Mouse (Mus musculus) brown adipose tissue, adult 24 weeks (tissue): Measurements from ENCODE around the gene Aldh3a2. TPM values are rescaled to one million over a fixed set of nuclear protein-coding genes. Genes with fewer than 3 reads are reported as not detected.
"Not testable (repeated sequence)": the region's sequence is repeated elsewhere in the genome, so short reads cannot be mapped to it uniquely, and the experiment has no call there.

Experiments
- H3K27ac ChIP-seq: fragments of 200-500 bp; replicated peaks from 2 replicates; pipeline ENCODE4 v1.5.1; 2012; ENCODE audit warnings: low read depth, mild to moderate bottlenecking, low read length
- H3K4me1 ChIP-seq: fragments of 200-500 bp; 2 replicates; pipeline ENCODE4 v1.6.1; 2012; ENCODE audit warnings: low read length, mixed read lengths; ENCODE audit not compliant: control insufficient read depth, insufficient read depth, insufficient read length
- H3K4me3 ChIP-seq: fragments of 200-500 bp; 2 replicates; pipeline ENCODE4 v1.5.1; 2012; ENCODE audit warnings: low read depth, mild to moderate bottlenecking, low read length, moderate library complexity; ENCODE audit not compliant: insufficient read depth
- polyA plus RNA-seq: library from polyadenylated mRNA; stranded (reverse); fragments of >200 nt; gene quantifications from 2 replicates; pipeline ENCODE4 v1.2.4, GENCODE M21; 2012; ENCODE audit not compliant: missing spikeins, insufficient read depth, insufficient read length

The Aldh3a2 gene
- polyA plus RNA-seq, 1 experiment = 25.9 TPM

DNA sequence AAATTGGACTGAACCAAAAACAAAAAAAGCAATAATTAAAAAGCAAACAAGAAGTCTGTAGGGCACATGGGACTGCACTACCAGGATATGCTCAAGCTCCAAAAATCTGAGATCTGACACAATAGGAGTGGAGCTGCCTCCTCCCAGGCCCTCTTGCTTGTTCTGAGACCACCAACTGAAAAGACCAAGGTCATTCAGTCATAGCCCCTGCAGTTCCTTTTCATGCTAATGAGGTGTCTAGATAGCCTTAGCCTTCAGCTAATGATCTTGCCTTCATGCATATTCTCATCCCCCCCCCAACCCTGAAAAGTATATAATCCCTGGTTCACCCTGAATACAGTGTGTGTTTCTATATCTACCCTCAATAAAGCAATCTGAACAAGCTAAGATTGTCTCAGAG lies 85.6 kb downstream of the Aldh3a2 start:
- H3K4me1 ChIP-seq = no peaks in the 10 kb centered on the region
- no peak overlapping the region for H3K4me3 ChIP-seq
- no peak overlapping the region for H3K27ac ChIP-seq

DNA sequence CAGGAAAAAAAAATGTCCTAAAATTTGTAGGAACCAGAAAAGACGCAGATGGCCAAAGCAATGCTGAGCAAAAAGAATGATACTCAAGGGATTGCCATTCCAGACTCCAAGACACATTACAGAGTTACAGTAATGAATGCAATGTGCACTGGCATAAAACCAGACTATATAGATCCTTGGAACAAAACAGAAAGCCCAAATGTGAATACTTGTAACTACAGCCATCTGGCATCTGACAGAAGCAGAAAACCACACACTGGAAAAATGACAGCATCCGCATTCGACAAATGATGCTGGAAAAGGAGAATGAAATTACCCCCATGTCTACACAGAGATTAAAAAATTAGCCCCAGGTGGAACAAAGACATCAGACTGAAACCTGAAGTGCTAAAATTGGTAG lies 86.9 kb downstream of the Aldh3a2 start:
- H3K27ac ChIP-seq = no peak overlapping the region
- no peaks in the 10 kb centered on the region for H3K4me1 ChIP-seq
- no peak overlapping the region for H3K4me3 ChIP-seq

DNA sequence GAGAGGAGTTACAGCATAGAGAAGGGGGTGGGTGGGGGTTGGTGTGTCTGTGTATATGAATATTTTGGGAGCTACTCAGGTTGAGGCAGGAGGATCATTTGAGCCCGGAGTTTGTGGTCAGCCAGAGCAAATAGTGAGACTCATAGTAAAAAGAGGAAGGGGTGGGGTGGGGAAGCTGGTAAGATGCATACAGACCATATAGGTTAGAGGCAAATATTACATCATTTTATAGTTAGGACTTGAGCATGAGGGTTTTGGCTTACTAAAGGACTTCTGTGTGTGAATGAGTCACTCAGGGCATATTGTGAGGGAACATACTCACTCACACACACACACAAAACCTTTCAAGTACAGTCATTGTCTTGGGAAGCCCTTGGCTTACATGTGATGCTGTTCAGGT lies 90.9 kb downstream of the Aldh3a2 start:
- H3K4me1 ChIP-seq = no peaks in the 10 kb centered on the region
- no peak overlapping the region for H3K27ac ChIP-seq
- H3K4me3 ChIP-seq = no peak overlapping the region

DNA sequence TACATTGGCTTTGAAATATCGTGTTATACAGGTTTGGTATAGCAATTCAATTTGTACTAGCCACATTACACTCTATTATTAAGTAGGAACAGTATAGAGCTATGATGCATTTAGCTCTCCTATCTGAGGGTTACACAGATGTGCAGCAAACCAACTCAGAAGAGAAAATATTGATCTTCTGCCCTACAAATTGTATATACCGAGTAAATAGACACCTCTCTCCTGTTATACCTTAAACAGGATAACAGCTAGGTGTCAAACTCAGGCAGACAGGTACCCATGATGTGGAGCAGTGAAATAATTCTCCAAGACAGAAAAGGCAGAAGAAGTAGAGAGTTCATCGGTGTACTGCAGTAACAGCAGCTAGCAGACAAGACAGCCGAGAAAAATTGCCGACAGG lies 91.5 kb downstream of the Aldh3a2 start:
- Histone ChIP-seq H3K4me1 (no peaks in the 10 kb centered on the region), H3K27ac (no peak overlapping the region), H3K4me3 (no peak overlapping the region)

DNA sequence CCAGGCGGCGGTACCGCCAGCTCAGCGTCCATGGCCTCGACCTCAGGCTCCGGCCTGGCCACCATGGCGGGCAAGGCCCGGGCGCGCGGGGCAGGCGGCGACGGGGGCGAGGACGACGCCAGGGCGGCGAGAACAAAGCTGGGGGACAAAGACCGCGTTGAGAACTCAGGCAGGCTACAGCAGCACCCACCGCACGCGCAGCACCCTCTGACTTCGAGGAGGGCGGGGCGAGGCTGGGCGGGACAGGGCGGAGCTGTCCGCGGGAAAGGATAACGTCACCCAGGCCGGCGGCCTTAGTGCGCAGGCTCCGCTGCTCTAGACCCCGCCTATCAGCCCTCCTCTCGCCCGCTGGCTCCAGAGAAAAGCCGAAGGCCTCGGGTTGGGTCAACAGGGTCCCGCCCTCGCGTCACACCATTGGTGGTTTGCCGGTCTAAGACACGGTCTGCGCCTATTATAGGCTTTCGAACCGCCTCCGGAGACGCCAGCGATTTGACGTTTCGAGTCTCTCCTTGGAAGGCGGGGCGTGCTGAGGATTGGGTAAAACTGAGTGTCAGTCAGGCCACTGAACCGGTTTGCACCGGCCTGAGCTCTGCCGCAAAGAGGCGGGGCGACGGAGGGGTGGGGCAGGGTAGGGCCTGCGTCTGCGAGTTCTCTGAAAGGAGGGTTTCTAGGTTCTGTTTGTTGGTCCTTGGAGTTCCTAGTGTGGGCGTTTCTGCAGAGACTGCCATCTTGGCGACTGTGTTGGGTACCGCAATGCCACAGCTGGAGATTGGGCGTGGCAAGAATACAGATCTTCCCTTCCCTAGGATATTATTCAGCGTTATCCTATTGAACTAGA lies 92.2 kb downstream of the Aldh3a2 start, which contains the start of gene Usp22:
TSS of gene Usp22 (minus strand) at position 235 of the 838 bp plus-strand sequence.
- H3K4me1 ChIP-seq = no peaks in the 10 kb centered on the region
- peak within 1 kb of the TSS; percentile 85 for H3K4me3 ChIP-seq
- peak within 1 kb of the TSS; percentile 66 for H3K27ac ChIP-seq

DNA sequence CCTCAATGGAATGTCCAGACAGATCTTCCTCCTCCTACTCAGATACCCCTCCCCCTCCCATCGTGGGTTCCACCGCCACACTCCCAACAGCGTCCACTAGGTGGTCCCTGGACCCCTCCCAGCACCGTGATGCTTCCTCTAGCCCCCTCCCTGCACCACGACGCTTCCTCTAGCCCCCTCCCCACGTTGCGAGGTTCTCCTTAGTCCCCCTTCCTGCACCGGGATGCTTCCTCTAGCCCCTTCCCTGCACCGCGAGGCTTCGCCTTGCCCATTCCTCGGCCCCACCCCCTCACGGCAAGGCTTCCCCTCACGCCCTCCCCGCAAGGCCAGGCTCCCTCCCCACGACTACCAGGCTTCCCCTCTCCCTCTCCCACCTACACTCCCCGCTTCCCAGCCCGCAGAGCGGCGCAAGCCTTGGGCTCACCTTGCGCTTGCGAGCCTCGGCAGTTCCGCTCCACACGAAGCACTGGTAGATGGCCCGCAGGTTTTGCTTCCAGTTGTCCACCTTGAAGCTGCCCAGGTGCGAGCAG lies 92.9 kb downstream of the Aldh3a2 start:
- Histone ChIP-seq H3K27ac (peak overlapping the region; percentile 66), H3K4me1 (no peaks in the 10 kb centered on the region)

DNA sequence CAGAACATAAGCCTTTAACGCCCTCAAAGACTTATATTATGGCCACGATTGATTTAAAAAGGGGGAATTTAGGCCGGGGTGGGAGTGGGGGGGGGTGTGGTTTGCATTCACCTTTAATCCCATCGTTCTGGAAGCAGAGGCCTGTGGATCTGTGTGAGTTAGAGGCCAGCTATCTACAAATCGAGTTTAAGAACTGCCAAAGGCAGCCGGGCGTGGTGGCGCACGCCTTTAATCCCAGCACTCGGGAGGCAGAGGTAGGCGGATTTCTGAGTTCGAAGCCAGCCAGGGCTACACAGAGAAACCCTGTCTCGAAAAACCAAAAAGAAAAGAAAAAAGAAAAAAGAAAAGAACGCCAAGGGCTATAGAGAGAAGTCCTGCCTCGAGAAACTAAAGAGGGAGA lies 93.8 kb downstream of the Aldh3a2 start:
- not testable (repeated sequence) for H3K27ac ChIP-seq, H3K4me1 ChIP-seq
- H3K4me3 ChIP-seq = 0 out of 2 replicates have a peak overlapping the region, but pooled peaks have one; percentile 11

More for the DNA sequence above, 92.9 kb downstream of the Aldh3a2 start:
- H3K4me3 ChIP-seq = peak overlapping the region; percentile 85

Other genes with a start within 250 kb of the Aldh3a2 start
- 0.50 TPM in 1 of 2 replicates, not detected in the other for gene Kcnj12, start 244.9 kb downstream of the Aldh3a2 start, polyA plus RNA-seq
- 0.87 and 1.2 TPM in 2 replicates for gene Tnfrsf13b, start 140.7 kb downstream of the Aldh3a2 start, polyA plus RNA-seq
- 16.3 and 31.0 TPM in 2 replicates for gene Usp22, start 92.4 kb downstream of the Aldh3a2 start, polyA plus RNA-seq
- gene Aldh3a1, start 59.9 kb downstream of the Aldh3a2 start, polyA plus RNA-seq = not detected in 2 replicates
- not detected in 2 replicates for gene Slc47a2, start 75.4 kb upstream of the Aldh3a2 start, polyA plus RNA-seq
- gene Slc47a1, start 110.9 kb upstream of the Aldh3a2 start, polyA plus RNA-seq = 1.1 and 1.7 TPM in 2 replicates
- gene Rnf112, start 186.7 kb upstream of the Aldh3a2 start, polyA plus RNA-seq = not detected in 2 replicates
- 1.8 and 2.0 TPM in 2 replicates for gene Mfap4, start 218.0 kb upstream of the Aldh3a2 start, polyA plus RNA-seq
- 3.0 and 3.7 TPM in 2 replicates for gene Mapk7, start 226.9 kb upstream of the Aldh3a2 start, polyA plus RNA-seq
- 7.5 and 8.2 TPM in 2 replicates for gene B9d1, start 237.7 kb upstream of the Aldh3a2 start, polyA plus RNA-seq